Mouse (Mus musculus): ENCODE results near the gene Sept5. TPM values are rescaled to one million over a fixed set of nuclear protein-coding genes. Genes with fewer than 3 reads are reported as not detected.

The Sept5 gene
- total RNA-seq, 2 experiments from 2014 or later = 3.9 to 4.1 TPM

DNA sequence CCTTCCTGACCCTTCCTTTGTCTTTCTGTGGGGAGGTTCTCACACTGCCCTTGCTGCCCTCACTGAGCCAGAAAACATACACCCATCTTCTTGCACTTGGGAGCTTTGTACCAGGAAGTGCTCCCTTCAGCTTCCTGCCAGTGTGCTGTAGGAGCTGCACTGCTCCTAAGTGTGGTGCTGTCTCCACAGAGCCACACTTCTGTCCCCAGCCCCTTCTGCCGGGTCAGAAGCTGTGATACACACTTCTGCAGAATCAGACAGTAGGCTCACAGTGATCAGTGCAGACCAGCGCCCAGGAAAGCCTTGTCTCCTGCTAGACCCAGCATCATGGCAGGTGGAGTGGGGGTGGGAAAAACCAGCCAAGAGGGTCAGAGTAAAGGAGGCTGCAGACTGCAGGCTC is 3.1 kb upstream of the Sept5 start:
- DNase-seq = no peak

DNA sequence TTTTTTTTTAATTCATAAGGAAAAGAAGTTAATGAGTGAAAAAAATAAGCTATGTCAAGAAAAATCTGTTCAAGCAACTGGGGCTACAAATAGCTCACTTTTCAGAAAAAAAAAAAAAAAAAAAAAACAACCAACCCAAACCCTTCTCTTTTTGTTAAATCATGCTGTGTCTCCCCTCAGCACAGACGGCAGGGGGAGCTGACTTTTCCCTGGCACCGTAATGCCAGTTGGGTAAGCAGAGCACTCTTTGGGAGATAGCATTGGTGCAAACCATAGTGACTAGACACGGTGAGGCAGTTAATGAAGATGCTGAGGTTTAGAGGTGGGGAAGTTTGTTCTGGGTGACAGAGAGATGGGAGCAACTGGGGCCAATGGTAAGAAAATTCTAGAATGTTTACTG is 2.3 kb upstream of the Sept5 start:
- DNase-seq = no peak

DNA sequence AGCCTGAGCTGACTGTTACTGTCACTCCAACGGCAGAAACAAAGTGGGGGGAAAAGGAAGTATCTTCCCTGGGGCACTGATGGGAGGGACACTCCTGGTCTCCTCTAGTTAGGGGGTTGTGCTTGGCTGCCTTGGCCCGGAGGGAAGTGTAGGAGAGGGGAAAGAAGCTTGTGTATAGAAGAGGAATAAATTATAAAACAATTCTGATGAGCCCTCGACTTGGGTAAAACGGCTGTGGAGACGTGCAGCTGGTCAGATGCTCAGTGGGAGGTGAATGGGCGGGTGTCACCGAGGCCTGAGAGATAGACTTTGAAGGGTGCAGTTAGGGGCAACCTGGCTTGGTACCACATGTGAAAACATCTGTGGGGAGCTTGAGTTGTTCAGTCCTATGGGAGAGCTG is 1.4 kb upstream of the Sept5 start:
- no peak for DNase-seq

DNA sequence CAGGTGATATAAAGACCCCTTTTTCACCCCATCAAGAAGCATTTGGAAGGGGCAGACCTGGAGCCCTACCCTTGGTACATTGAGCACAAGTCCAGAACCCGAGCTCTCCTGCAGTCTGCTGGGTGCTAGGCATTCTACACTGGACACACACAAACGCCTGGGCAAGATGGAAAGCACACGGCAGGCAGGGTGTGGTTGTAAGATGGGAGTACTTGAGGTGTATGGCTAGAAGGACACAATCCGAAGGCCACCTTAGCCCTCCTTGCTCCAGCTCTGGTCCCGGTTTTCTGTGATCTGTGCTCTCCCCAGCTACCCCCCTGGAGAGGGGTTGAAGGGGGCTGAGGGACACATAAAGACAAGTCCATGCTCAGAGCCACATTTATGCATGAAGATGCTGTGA is 537 bp upstream of the Sept5 start:
- no peak for DNase-seq

DNA sequence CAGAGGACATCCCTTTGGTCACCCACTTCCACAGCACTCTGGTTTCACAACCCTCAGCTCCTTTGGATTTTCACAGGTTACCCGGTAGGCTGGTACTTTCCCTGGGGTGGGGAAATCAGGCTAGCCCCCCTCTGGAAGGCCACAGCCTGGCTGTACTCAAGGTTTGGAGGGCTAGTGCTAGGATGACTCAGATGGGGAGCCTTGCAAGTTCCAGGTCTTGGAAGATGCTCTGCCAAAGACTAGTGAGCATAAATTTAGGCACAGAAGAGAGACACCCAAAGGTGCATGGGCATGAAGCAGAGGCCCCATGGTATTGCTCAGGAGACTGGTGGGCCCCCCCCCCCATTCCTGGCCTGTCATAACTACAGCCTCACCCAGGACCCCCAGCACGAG is 810 bp downstream of the Sept5 start:
- DNase-seq = no peak

DNA sequence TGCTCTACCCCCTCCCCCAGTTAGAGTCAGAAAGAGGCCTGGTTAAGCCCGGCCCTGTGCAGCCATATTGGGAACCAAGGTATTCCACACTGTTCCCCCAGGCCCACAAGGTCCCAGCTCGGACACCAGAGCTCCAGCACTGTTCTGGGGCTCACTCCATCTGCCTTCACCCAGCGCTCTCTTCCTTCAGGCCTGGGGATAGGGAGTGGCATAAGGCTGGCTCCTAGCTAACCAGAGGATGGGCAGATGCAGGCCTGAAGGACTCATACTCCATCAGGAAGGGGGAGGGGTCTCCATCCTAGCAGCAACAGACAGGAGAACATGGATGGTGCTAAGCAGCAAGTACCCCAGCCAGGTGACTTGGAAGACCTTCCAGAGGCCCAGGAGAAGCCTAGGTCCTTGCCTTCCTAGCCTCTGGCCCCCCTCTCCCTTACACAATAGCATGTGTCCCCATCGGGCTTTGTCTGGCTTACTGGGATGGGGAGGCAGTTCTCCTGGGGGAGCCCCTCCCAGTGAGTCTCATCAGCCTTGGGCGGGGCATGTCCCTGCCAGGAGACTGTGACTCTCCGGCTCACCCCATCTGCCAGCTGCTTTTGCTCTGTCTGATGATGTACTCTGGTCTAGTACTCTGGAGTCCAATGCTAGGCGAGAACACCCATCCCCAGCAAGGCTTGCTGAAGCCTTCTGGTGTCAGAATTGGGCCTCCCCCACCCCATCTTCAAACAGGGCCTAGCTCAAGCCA is 1.4 kb downstream of the Sept5 start:
- DNase-seq = peak in 1 of 2 experiments; percentile 39

DNA sequence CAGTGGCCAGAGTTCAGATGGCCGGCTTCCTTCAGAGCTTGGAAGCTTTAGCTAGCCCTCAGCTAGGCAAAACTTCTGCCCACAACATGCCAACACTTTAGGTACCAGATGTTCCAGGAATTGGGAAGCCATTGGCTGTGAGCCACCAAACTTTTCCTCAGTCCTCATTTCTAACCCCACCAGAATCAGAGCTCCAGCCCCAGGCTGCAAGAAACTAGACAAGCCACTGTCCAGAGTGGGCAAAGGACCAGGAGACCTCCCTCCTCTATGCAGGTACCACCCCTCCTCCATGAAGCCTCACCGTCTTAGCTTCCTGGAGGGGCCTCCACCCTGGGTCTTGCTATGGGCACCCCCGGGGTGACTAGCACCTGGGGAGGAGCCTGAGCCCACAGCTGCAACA is 2.6 kb downstream of the Sept5 start:
- no peak for DNase-seq

DNA sequence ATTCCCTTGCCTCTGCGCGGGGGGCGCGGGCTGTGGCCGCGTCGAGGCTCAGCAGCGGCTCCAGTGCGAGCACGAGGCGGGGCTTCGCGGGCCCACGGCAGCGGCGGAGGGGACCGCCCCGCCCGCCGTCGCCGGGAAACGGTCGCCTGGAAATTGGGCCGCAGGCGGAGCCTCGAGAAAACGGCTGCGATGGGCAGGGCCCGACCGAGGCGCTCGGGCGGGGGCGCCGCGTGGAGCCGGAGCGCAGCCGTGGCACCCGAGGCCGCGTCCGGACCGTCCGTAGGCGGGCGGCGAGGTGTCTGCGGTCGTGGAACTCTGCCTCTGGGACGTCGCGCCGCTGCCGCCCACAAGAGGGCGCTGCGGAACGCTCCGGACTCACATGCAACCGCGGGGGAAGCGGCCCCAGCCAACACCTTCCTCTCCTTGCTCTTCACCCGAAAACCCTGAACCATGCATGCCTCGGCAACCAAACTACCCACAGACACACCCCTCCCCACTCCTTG is 3.3 kb downstream of the Sept5 start, which contains the start of gene Gm49601:
TSS of gene Gm49601 (minus strand) at position 52 of the 503 bp plus-strand sequence.
- DNase-seq = peak; percentile 84 to 86

DNA sequence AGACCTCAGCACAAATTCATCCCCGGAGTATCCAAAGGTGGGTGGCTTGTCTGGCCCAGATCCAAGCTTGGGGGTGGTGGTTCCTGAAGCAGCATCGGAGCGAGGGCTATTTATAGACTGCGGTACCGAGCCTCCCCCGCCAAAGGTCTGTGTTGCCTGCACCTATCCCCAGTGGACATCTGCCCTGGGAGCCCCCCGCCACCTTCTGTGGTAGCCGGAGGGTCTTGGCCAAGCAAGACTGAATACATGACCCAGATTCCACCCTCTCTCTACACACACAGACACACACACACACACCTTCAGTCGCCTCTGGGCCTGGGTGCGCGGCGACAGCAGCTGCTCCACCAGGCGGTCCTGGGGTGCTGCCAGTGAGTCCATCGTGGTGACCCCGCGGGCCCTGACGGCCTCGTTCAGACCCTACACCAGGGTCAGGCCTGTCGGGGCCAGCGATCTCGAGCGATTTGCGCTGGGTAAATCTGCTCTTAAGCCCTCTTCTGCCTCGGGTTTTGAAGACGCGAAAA is 3.9 kb downstream of the Sept5 start:
- peak in 1 of 2 experiments; percentile 38 for DNase-seq

DNA sequence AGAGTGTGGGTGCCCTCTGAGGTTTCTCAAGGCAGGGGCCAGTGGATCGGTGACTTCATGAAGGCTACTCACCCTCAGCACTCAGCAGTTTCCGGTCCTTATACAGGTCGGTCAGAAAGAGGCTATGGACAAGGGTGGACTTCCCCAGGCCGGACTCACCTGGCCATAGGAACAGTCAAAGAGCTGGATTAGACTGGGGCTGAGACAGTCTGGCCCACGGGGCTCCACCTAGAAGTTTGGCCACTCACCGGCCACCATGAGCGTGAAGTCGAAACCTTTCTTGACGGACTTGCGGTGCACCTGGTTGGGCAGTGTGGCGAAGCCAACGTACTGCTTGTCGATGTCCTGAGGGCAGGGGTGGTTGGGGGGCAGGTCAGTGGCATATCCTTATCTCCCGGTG is 4.7 kb downstream of the Sept5 start:
- no peak for DNase-seq

DNA sequence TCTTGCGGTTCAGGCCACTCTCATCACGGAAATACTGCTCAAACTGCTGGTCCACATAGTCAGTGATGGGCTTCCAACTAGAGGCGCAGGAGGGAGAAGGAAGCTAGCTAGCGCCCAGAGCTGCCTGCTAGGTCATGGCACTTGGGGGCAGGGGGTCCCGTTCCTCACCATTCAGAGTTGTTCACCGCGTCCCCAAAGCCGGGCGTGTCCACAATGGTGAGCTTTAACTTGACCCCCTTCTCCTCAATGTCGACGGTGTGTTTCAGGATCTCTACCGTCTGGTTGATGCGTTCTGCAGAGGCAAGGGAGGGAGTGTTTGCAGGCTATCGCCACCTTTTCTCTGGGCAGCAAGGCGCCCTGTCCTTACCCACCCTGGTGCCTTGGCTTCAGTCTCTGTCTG is 5.1 kb downstream of the Sept5 start:
- no peak for DNase-seq

DNA sequence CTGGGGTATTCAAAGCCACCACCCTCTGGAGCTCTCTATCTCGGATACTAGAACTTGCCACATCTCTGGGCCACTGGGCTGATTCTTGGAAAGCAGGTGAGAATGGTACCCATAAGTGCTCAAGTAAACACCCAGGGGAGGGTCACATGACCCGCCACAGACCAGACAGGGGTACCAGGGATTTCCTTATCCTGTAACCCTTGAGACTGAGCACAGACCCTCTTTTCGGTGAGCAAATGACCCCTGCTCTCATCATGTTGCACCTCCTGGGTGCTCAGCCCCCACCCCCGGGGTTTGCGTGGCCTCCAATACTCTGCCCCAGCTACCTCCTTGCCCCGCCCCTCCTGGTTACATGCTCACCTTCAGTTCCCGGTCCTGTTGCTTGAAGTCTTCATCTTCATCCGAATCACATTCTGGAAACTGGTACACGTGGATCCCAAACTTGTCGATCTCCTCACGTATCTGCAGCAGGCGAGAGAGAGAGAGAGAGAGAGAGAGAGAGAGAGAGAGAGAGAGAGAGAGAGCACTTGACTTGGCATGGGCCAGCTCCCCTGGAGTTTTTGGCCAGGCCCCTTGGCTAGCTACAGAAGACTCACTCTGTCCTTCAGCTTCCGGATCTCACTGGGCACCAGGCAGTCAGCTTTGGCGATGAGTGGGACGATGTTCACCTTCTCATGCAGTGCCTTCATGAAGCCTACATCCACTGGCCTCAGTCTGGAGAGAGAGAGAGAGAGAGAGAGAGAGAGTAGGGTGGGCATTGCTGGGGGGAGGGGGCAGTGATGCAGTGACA is 5.8 kb downstream of the Sept5 start:
- DNase-seq = no peak

DNA sequence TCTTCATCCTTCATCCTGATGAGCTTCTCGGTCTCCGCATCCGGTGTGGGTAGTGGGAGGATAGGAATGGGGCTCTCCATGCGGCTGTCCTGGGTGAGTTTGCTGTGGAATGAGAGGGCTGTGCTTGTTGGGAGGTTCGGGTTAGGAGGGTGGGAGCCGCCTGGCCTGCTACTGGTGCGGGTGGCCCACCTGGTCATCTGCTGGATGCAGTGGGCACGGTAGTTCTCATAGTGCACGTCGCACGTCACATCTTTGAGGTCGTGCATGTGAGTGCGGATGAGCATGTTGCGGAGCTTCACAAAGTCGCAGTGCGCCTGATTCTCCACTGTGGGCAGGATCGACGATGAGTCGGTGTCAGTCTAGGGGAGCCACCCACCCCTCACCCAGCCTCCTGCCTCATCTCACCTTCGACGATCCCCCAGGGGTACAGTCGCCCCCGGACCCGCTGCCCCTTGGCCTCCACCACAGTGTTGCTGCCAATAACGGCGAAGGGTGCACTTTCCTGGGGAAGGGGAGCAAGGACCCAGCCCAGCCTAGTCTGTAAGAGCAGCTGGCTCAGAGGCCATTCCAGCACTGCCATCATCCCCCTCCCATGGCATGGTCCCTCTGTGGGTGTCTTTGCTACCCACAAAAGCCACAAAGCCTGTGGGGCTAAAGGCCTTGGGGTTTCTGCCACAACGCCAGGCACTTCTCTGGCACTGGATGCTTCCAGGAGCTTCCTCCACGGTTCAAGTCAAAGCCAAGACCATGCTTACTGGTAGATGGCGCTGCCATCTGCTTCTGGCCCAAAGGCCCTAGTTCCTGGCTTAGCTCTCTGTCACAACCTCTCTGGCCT is 6.6 kb downstream of the Sept5 start:
- DNase-seq = no peak

DNA sequence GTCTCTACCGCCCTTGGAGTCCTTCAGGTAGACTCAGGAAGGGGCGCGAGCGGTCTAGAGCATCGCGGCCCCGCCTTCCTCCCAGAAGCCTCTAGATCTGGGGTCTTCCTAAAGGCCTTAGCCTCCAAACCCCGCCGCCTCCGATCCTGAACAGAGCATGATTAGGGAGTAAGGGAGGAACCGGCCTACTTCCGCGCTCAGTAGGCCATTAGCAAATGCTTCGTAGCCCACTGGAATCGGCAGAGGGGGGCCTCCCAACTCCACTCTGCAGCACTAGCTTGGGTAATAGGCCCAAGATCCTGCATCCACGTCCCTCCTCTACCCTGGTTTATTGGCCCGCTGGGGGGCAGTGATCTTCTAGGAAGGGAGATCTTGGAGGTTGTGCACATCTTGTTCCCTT is 7.7 kb downstream of the Sept5 start, which contains the start of gene Gp1bb:
TSS of gene Gp1bb (minus strand) at position 385 of the 400 bp plus-strand sequence.
- DNase-seq = no peak

DNA sequence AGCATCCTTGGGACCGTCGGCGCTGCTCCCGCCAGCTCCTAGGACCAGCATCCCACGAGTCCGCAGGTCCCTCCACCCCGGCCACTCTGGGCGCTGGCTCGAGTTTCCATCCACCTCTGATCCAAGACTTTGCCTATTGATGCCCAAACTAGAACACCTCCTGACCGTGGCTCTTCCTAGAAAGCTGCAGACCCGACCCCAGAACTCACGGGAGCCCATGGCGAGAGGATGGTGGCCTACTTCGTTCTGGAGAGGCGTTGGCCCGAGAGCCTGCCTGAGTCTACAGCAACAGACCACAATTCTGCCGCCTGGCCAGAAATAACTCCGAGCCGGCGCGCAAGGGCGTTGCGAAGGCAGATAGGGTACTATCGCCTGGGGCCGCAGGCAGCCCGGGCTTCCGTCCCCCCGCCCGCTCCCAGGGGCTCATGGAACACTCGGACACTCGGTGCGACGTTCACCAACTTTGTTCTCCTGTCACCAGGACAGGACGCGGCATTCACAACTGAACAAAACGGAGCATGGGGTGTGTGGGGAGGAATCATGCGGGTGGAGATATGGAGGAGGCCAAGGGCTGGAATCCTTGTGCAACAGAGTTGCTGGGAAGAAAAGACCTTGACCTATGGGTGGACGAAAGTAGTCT is 8.3 kb downstream of the Sept5 start:
- DNase-seq = no peak

DNA sequence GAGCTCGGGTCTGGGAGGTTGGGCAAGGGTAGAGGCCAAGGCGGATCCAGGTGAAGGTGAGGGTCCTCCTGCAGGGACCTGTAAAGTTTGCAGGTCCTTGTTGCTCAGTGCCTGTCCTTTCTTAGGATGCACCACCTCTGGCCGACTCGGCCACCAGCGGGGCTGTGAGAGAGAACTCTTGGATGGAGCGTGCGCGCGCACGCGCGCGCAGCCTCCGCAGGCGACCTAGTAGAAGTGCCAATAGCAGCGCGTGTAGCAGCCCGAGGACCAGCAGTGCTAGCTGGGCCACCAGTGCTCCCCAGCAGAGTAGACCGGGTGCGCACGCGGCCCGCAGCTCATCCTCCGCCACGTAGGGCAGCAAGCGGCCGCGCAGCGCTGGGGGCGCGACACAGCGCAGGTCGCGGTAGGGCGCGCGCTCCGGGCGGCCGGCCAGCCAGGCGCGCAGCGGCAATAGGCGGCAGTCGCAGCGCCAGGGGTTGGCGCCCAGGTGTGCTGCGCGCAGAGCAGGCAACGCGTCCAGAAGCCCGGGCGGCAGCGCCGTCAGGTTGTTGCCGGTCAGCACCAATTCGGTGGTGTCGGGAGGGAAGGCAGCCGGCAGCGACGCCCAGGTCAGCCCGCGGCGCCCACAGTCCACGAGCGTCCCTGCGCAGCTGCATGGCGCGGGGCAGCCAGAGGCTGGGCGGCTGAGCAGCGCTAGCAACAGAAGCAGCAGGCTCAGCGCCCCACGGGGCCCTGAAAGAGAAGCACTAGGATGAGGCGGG is 9.0 kb downstream of the Sept5 start:
- DNase-seq = no peak

DNA sequence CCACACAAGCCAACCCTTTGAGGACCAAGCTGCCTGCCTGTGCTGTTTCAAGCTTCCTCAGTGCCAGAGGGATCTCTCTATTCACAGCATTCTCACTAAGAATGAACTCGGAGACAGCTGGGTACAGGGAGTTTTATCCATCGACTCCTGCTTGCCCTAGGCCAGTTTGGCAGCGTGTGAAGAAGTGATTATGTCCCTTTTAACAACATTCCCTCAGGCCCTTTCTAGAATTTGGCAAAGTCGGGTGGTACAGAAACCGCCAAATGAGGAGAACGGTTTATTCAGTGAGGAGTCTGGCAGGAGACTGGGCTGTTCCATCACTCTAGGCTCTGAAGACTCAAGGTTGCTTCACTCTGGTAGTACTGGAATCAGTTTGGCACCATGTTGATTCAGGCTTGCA is 9.6 kb downstream of the Sept5 start:
- DNase-seq = no peak

DNA sequence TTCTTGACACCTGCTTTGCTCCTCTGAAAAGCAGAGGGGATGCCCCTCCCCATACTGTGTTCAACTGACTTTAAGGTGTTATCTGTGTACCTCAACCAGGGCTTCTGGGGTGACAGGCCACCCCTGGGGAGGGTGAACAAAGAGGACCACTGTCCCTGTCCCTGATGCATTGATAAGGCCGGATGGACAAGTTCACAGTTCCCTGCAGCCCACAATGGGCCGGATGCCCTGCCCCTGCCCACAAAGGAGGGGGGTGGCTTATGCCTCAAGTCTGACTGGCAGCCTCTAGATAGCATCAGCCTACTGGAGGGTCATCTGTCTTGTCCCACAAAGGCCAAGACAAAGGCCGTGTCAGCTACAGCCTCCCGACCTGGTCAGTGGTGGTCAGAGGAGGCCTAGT is 10.6 kb downstream of the Sept5 start:
- DNase-seq = no peak

DNA sequence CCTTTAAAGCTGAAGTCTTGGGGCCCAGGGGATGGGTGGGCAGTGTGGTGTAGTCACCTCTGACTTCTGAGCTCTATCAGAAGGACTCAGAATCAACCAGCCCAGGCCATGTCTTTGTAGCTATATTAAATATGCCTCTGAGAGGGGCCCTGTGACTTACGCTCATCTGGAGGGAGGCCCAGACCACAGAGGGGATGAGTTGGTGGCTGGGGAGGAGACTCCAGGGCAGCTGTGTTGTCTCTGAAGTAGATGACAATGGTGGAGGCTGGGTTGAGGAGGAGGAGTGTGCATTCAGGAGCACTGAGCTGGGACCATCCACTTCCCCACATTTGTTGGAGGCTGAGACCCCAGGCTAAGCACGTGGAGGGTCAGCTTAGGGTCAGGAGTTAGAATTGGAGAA is 11.5 kb downstream of the Sept5 start:
- DNase-seq = no peak

DNA sequence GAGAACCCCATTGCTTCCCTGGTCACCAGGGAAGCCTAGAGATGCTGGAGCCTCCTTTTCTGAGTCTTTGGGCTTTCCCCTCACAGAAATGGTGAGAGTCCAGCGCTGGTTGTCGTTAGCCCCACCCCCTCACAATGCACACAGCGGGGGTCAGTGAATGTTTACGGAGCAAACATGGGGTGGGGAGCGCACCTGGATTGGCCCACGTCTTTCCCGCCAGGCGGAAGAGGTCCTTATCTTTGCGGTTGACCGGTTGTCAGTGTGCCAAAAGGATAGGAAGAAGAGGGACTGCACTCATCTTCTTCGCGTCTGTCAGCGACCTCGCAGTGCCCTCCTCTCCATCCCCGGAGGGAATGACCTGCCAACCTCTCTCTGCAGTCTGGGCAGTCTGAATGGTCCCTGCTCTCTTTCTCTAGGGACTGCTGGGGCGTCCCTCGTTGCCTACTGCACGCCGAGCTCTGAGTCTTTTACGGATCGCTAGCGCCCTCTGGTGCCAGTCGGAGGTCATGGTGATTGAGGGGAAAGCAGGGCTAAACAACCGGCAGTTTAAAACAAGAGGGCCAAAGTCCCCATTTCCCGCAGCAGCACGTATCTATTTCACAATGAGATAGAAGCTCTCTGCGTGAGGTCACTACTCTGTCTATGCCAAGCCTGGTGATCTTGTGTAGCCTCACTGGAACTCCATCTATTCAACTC is 12.2 kb downstream of the Sept5 start:
- DNase-seq = peak; percentile 82 to 96

Data from heart, adult 18-20 months (tissue).